Mouse (Mus musculus) layer of hippocampus, adult 9-10 months (tissue): ENCODE results near the gene Synrg.

Experiments used
- DNase-seq: peaks from one replicate; pipeline ENCODE4 v3.0.0; 2022; ENCODE audit warnings: low spot score

Synrg gene

DNA sequence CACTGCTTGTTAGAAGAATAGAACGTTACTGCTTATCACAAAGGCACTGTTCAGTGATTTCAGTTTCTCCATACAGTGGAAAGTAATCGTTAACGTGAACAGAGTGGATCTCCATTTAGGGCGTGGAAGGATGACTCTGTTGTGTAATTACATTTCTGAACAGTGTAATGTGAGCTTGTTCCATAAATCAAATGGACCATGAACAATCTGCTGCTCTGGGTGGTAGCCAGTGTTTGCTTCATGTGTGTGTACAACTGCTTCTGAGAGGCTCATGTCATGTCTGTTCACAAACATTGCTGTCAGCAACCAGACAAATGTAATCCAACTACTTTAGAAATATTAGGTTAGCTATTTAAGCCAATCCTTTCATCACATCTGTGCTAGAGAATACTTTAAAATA is 27.5 kb downstream of the Synrg start:
- no peak for DNase-seq

DNA sequence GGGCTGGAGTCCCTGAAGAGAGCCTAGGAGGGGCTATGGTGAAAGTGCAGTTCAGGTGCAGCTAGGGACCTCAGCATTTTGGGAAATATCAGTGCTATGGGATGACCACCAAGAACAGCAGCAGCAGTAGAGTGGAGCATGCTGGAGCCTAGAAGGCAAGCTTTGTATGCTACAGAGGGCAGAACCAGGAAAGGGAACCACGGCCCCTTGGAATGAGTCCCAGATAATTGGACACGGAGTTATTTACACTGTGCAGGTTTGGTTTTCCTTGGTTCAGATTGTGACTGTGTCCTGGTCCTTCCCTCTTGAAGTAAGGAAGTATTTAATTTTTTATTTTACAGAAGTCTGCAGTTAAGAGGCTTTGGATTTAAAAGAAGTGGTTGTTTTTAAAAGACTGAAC is 29.2 kb downstream of the Synrg start:
- no peak for DNase-seq

DNA sequence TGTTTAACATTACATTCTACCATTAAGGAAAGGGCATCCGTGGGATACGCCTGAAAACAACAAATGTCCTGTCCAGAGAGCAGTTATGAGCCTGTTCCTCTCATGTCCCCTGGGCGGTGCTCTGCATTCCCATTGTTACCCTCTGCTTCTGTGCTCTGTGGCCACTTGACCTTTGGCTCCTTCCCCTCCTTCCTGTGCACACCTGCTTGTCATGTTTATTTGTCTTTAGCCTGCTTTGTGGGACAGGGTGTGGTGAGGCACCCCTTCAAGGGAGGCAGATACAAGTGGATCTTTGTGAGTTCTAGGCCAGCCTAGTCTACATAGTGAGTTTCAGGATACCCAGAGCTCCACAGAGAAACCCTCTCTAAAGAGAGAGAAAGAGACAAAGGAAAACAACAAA is 30.3 kb downstream of the Synrg start:
- no peak for DNase-seq

DNA sequence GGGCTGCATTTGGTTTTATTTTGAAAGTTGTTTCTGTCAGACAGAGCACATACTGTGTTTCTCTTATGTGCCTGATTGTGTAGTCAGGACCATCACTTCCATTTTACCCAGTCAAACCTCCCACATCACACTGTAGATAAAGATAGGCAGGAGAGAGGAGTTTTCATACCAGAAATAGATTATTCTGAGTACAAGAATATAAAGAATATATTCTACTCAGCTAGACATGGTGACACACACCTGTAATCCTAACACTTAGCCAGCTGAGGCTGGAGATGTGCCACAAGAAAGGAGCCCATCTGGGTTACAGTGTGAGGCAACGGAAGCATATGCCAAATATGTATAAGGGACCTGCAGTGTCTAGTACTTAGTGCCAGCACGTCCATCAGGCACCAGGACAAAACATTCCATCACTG is 31.3 kb downstream of the Synrg start:
- no peak for DNase-seq

DNA sequence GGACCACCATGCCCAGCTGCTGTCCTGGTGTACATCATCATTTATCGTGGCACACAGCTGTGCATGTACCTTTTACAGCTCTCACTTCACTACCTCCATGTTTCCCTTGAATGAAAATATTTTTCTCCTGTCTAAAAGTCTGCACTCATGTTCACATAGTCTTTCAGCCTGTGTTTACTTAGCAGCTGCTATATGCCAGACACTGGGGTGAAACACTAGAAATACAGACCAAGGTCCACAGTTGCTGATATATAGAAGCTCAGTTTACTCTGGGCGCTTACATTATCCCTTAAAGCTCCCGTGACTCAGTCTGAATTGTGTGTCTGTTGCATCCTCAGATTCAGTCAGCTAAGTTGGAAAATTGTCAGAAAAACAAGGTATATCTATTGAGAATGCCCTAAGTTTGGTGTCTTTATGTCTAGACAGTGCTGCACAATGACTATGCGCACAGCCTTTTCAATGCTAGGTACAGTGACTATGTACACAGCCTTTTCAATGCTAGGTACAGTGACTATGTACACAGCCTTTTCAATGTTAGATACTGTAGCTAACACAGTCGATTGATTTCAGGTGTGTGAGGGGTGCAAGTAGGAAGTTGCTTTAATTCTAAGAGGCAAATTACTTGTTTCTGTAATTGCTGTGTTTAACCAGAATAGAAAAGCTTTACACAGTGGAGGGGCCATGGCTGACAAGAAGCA is 33.1 kb downstream of the Synrg start:
- DNase-seq: no peak

DNA sequence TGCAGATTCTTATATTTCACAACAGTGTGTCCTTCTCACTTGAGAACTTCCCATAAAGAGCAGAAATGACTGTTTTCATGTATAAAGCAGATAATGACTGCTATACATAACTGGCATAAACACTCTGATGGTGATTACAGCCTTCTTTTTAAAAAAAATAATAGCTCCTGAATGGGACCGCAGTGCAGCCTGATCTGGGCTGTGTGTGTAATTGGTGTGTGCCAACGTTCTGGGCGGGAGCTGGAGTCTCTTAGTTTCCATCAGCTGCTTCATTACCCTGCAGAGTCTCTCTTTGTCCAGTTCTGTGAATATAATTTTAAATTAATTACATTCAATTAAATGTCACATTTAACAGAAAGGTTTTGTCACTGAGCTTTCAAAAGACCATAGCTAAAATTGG is 34.8 kb downstream of the Synrg start:
- no peak for DNase-seq

DNA sequence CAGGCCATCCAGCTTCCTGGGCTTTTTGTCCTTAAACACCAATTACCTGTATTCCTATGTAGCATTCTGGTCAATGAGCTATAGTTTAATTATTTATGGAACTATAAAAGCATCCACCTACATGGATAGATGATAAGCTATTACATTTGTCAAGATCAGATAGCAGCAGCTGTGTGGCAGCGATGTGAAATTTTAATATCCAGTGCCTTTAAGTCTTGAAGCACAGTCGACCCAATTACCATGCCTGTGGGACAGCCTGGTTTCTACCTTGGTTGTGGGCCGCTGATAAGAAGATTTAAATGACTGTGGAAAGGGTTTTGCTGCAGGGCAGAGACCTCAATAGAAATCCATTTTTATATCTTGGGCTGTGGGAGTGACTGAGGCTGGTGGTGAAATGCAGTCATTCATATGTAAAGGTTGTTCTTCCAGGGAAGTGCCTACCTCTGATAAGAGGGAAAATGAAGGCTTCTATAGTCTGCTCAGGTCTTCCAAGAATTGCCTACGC is 35.2 kb downstream of the Synrg start:
- no peak for DNase-seq

DNA sequence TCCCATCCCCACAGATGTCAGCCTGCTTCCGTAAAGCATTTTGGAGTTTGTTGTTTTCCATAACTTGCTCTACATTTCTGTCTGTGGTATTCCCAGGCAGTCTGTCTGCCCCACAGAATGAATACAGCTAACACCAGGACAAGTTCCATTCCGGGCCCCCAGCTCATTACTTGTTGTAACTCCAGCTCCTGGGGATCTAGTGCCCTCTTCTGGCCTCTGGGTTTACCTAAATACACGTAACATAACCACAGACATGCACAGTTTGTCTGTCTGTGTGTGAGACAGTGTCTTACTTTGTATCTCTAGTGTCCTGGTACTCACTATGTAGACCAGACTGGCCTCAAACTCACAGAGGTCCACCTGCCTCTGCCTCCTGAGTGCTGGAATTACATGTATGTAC is 37.0 kb downstream of the Synrg start:
- DNase-seq: no peak

DNA sequence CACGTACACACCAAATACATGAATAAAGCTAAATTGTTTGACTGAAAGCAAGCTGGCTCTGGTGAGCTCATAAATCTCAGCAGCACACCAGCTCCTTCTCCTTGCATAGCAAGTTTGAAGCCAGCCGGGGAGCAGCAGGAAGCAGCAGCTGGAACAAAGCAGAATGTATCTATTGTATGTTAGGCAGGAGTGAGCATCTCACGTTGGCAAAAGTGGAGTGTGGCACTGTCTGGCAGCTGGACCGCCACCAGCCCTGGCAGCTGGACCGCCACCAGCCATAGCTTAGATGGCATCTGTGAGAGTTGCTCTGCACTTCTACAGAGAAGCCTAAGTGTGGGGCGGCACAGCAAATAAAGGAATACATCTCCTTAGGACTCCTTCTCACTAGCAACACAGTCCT is 39.8 kb downstream of the Synrg start:
- DNase-seq: no peak

DNA sequence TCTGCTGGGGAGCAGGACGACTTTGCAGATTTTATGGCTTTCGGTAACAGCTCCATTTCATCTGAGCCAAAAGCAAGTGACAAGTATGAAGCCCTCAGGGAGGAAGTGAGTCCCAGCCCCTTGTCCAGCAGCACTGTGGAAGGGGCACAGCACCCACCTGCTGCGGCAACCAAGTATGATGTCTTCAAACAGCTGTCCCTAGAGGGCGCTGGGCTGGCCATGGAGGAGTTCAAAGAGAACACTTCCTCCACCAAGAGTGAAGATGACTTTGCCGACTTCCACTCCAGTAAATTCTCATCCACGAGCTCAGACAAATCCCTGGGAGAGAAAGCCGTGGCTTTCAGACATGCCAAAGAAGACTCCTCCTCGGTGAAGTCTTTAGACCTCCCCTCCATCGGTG is 44.8 kb downstream of the Synrg start:
- DNase-seq: no peak

DNA sequence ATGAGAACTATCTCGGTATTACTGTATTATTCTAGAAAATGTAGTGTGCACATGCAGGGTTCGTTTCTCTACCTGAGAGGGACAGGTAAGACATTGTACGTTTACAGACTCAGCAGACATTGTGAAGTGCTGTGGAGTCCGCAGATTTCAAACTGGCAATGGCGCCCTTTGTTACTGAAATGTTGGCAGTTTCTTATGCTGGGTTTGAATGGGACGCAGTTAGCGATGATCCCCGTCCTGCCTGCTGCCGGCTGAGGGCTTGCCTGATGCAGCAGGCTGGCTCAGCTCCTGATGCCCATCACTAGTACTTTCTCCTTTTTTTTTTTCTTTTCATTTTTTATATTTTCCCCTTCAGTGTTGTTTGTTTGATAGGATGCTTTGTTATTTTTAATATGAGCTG is 46.2 kb downstream of the Synrg start:
- DNase-seq: no peak

DNA sequence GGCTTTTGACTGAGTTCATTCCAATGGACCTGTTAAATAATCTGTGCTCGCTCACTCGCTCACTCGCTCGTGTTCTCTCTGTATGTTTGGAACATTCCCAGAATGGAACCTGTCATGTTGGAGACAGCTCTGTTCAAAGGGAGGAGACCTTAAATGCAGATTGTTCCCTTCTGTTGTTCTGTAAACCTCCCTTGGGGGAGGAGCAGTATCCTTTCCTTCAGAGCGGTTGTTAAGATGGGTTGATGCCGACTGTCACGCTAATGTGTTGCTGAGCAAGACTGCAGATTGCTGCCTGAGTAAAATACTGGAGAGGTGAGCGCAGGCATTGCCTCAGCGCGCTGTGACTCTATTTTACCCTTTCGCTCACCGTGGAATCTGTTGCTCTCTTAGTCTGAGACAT is 46.8 kb downstream of the Synrg start:
- DNase-seq: no peak

DNA sequence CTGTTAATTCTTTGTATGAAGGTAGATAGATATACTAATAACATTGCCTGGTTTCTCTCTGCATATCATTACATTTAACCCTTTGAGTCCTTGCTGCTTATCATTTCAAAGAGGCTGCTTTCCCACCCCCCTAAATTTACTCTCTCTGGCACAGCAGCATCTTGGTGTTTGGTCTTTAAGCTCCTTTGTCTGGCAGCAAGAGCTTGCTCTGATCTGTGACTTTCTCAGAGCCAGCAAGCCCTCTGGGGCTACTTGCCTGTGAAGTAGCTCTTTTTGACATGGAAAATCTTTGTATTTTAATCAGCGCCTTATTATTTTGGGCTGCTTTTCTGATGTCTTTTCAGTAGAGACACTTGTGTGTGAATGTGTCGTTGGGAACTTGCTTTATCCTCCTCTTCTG is 47.3 kb downstream of the Synrg start:
- no peak for DNase-seq

DNA sequence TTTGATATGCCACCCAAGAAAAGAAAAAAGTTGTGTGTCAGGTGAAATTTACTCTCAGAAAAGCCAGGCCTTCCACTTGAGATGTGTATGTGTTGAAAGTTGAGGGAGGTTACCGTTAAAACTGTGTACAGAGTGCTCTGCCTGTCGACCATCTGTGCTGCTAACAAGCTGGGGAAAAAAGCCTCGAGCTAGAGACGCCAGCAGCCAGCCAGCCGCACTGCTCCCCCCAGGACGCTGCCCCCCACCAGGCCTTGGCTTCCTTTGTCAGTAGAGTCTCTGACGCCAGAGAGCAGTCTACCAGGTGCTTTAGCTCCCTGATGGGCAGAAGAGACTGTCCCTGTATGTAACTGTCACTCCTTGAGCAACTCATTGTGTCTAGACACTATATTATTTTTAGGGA is 48.9 kb downstream of the Synrg start:
- no peak for DNase-seq

DNA sequence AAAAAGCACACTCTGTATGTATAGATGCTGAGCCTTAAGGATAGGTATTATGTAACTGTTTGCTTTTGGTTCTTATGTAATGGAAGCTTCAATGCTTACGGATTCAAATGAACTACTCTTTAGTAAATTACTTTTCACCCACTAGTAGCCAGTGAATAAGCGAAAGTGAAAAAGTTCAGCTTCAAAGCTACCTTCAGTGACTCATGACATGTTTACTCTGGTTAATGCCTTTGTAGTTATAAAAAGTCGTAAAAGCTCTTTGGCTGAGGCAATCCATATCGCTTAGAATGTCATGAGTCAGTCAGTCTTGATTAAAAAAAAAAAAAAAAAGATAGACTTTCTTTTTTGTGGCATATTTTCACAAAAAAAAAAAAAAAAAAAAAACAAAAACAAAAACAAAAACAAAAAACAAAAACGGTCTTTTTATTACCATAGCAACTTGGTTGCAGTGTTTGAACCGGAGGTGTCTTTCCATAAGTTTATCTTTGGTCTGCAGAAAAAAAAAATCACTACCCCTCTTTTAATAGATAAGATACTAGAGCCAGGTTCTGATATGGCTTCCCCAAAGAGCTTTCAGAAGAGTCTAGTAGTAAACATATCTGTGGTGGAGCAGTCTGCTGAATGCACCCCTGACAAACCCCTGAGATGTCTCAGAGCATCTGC is 52.0 kb downstream of the Synrg start:
- DNase-seq: no peak

DNA sequence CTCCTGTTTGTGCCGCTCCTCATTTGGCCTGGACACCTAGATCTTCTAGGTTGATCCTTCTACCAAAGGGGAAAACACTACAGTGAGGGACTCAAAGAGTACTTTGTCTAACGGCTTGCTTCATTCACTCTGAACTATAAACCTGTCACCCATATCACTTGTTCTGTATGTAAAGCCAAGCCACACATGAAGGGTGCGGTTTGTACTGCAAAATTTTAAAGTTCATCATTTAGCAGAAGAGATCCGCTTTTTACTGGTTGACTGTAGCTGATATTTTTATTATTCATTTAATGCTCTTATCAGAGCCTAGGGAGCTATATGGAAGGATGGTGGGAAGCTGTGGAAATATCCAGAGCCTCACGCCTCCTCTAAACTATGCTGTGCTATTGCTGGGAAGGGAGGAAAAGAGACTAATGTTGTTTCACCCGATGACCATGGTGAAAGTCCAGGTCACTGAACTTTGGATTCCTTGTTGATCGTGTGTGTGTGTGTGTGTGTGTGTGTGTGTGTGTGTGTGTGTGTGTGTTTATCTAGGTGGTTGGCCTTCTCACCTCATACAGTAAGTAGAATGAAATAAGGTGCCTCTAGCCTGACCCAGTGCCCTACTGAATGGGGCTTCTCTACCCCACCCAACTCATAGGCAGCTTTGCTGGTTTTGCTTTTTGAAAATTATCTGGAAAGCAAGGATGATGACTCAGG is 52.7 kb downstream of the Synrg start:
- DNase-seq: no peak

DNA sequence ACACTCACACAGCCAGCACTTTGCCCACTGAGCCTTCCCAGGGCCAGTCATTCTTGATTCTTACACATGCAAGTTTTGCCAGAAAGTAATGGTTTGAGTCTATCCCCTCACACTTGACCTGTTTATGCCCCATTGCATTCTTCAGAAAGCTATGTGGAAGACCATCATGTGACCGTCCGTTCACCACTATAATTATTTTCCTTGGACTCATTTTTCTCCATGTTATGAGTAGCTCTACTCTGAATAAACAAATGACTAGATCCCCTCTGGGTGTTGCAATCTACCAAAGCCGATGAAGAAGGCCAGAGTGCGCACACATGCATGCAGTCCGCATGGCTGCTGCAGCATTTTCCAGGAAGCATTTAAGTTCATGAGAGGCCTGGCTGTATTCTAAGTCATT is 63.0 kb downstream of the Synrg start:
- DNase-seq: no peak

DNA sequence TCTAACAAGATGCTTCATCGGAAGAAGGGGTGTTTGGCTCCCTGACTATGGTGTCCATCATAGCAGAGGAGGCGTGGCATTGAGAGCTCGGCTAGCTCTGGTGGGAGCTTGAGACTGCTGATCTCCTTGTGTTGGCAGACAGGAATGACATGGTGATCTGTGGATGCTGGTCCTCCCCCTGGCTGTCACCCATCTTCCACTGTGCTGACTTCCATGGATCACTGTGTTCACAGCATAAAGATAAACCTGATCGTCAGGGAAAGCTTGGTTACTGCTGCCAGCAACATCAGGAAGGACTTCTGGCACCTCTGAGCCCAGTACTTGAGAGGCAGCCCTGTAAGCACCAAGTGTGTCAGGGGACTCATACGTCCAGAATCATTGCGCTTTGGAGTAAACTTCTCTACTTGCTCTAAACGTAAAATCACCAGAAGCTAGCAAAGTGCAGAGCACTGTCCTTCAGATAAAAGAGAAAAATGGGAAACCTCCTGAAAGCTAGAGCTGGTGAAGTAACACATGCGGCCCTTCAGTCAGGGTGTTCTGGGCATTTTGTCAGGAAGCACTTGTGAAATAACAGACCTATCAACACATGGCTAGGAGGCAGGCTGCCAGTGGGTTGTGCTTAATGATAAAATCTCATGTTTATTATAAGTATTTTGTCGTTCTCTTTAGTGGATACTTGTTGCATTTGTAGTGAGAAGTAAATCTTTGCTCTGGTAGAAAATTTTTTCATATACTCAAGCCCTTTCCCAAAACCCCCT is 64.2 kb downstream of the Synrg start:
- DNase-seq: peak; percentile 50

DNA sequence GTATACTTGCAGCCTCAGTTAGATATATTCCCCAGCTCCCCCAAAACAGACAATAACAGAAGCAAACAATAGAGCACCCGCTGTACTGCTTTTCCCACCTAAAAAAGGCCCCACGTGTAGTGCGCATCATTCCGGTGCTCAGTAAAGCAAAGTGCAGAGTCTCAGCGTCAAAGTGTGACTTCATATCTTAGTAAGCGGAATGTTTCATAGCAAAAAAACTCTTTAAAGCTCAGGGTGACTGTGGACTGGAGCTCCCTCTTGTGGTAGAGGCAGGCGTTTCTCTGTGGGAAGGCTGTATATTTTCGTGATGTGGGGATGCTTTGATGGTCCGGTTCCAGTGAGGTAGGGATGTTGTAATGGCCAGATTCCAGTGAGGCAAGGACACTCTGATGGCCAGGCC is 67.7 kb downstream of the Synrg start:
- peak; percentile 45 for DNase-seq

DNA sequence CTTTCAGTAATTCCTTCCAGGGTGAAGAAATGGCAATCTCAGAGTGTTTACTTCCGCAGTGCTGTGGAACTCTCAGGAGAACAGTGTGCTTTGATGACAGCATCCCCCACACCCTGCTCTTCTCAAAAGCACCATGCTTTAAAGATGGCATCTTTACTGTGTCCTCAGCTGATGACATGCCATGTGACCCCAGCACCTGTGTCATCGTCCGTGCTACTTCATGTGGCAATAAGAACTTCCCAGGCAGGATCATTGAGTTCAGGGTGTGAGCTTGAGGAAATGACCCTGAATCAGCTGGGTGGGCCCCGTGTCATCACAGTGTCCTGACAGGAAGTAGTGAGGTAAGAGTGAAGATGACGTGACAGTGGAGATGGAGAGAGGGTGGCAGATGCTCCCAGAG is 68.3 kb downstream of the Synrg start:
- DNase-seq: no peak

DNA sequence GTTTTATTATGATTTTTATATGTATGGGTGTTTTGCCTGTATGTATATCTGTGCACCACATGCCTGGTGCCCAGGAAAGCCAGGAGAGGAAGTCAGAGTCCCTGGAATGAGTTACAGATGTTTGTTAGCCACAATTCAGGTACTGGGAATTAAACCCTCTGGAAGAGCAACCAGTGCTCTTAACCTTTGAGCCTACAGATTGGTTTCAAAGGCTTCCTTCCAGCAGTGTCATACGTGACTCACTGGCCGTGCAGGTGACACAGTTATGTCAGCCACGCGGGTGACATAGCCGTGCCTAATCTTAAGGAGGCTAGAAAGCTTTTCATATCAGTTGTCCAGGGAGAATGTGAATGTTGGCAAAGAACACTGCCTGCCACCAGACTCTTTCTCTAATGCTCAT is 69.4 kb downstream of the Synrg start:
- DNase-seq: no peak

DNA sequence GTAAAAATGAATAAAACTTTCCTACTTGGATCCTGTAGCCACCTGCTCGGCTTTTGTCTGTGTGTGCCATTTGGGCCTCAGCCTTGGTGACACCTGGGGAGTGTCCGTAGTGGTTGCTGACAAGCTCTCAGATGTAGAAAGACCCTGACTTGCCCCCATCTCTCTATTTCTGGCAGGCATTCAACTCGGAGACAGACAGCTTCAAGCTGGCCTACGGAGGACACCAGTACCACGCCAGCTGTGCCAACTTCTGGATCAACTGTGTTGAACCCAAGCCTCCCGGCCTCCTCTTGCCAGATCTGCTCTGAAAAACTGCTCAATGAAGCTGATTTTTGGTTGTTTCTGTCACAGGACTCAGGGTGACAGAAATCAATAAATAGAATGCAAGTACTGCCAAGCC is 76.4 kb downstream of the Synrg start:
- DNase-seq: no peak
